Mouse (Mus musculus): ENCODE results near the gene Ascc2.

The Ascc2 gene

GRCm38 (mm10) chr11:4720900-4721580, 83.5 kb downstream of the Ascc2 start:
- no peak for DNase-seq (ENCODE audit: low read depth)

GRCm38 (mm10) chr11:4721728-4722127, 84.2 kb downstream of the Ascc2 start:
- DNase-seq (ENCODE audit: low read depth) = no peak

GRCm38 (mm10) chr11:4729603-4730002, 92.1 kb downstream of the Ascc2 start:
- DNase-seq (ENCODE audit: low read depth) = no peak

- DNase-seq (ENCODE audit: low read depth) = no peak
These were observed 92.5 kb downstream of the Ascc2 start for GRCm38 (mm10) chr11:4730096-4730495.

- DNase-seq (ENCODE audit: low read depth) = no peak
These were observed 93.4 kb downstream of the Ascc2 start for GRCm38 (mm10) chr11:4730913-4731312.

GRCm38 (mm10) chr11:4731781-4732180, 94.2 kb downstream of the Ascc2 start:
- DNase-seq (ENCODE audit: low read depth) = no peak

GRCm38 (mm10) chr11:4734179-4734578, 96.6 kb downstream of the Ascc2 start:
- no peak for DNase-seq (ENCODE audit: low read depth)
